Mouse (Mus musculus) stomach, embryonic 15.5 days (tissue): ENCODE measurements around the gene BC051665. TPM values are rescaled to one million over a fixed set of nuclear protein-coding genes. Genes with fewer than 3 reads are reported as not detected.

ENCODE experiments used
- ATAC-seq: fragments of 200-750 bp; cut with Nextera tagmentation; 2 replicates; pipeline ENCODE4 v1.8.0; 2017; ENCODE audit warnings: low read depth, moderate number of reproducible peaks, moderate TSS enrichment; ENCODE audit not compliant: insufficient read depth, low FRiP score
- H3K27ac ChIP-seq: fragments of 300-500 bp; sonication (generic); 2 replicates; pipeline ENCODE4 v1.5.1; 2015; ENCODE audit warnings: mild to moderate bottlenecking, inconsistent platforms
- H3K27me3 ChIP-seq: fragments of 300-500 bp; sonication (generic); replicated peaks from 2 replicates; pipeline ENCODE4 v1.6.1; 2015; ENCODE audit warnings: inconsistent platforms
- H3K36me3 ChIP-seq: fragments of 300-500 bp; sonication (generic); 2 replicates; pipeline ENCODE4 v1.6.1; 2015; ENCODE audit warnings: inconsistent platforms
- H3K4me1 ChIP-seq: fragments of 300-500 bp; sonication (generic); 2 replicates; pipeline ENCODE4 v1.6.1; 2015; ENCODE audit warnings: inconsistent platforms
- H3K4me2 ChIP-seq: fragments of 300-500 bp; sonication (generic); 2 replicates; pipeline ENCODE4 v1.6.1; 2015; ENCODE audit warnings: mild to moderate bottlenecking, inconsistent platforms
- H3K4me3 ChIP-seq: fragments of 300-500 bp; sonication (generic); replicated peaks from 2 replicates; pipeline ENCODE4 v1.5.1; 2015; ENCODE audit warnings: inconsistent platforms
- H3K9ac ChIP-seq: fragments of 300-500 bp; sonication (generic); 2 replicates; pipeline ENCODE4 v1.6.1; 2015; ENCODE audit warnings: inconsistent platforms
- H3K9me3 ChIP-seq: fragments of 300-500 bp; sonication (generic); 2 replicates; pipeline ENCODE4 v1.6.1; 2016; ENCODE audit warnings: inconsistent platforms
- WGBS: fragments of 180-500 bp; shearing (Covaris S2); methylation state at CpG from one replicate; pipeline ENCODE4 v1.1.7; 2015; 5-methylcytosine and 5-hydroxymethylcytosine counted together
- polyA plus RNA-seq: library from polyadenylated mRNA; unstranded; fragments of >200 nt; fragmentation: Nextera tagmentation; extraction: Ambion mirVana; gene quantifications from 2 replicates; pipeline ENCODE4 v1.2.1, GENCODE M21; 2015

The BC051665 gene
- polyA plus RNA-seq, result not detected in 2 replicates

DNA sequence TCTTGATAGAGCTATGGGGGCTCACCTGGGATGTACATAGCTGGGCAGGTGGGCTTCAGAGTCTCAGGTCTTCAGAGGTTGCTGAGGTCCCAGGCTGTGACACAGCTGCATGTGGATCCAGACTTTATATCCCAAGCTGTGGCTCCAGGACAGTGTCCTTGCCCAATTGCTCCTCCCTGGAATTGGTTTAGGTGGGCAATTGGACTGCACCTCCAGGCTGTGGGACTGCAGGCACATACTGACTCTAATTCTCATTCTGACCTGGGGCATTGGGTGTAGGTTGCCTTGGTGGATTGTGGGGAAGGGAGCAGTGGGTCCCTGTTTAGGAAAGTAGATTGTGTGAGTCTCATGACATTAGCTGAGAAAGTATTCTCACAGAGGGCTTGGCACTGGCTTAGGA lies at the start of gene BC051665:
BC051665 (minus strand) TSS at position 101 of the 400 bp plus-strand sequence.
- ATAC-seq, result no peak
- Histone ChIP-seq H3K36me3 (no peaks in the 10 kb centered on the region), H3K9ac (no peak within 1 kb of the TSS), H3K4me2 (no peak within 1 kb of the TSS), H3K27me3 (no peaks in the 10 kb centered on the region), H3K4me1 (no peaks in the 10 kb centered on the region), H3K4me3 (no peak within 1 kb of the TSS), H3K27ac (no peak within 1 kb of the TSS), H3K9me3 (no peaks in the 10 kb centered on the region)

DNA sequence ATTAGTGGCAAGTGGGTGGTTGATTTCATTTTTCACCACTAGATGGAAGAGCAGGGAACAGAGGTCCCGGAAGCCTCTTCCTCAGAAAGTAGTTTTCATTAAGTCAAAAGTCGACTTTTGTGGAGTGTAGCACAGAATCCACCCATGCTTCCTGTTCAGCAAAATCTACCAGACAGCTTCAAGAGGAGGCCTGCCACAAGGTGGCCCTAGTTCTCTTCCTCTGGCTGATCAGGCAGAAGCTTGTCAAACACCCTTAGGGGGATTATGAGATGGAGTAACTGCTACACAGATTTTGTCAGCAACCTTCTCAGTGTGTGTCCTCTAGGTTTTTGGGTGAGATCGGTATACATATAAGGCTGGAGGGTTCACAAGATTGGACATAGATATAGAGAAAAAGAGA lies 39.9 kb upstream of the BC051665 start:
- Histone ChIP-seq H3K27me3 (no peaks in the 10 kb centered on the region), H3K36me3 (no peaks in the 10 kb centered on the region), H3K4me3 (no peak overlapping the region), H3K9me3 (no peaks in the 10 kb centered on the region), H3K4me1 (no peaks in the 10 kb centered on the region), H3K9ac (no peak overlapping the region), H3K4me2 (no peak overlapping the region), H3K27ac (no peak overlapping the region)
- no peak for ATAC-seq
- WGBS, result 47% methylated on average over 3 of the region's 3 CpGs

DNA sequence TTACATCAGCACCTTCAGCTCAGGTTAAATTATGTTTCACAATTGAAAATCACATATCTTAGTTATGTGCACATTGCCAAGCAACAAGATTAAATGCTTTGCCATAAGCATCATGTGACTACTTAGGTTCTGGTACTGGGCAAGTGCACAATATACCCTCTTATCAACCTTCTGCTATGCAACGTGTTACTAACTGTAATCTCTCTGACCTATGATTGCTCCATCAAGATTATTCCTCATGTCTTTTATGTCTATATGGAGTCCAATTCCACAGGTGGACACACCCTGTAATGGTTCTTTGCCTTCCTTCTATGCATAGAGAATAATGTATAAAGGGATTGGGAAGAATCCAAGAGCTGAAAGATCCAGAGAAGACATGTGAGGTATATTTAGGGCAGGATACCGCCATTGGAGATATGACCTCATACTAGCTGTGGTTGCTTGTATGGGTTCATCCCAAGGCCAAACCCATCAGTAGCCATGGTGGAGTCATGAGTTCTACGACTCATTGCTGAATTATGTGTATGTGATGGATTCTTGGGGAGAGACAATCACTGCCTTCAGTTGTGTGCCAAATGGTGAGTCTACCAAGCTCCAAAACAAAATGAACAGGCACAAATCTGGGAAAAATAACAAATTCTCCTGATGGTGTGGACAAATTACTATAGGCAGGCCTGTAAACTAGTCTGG lies 34.5 kb upstream of the BC051665 start:
- no peak overlapping the region for H3K4me2 ChIP-seq
- no peak overlapping the region for H3K27ac ChIP-seq
- 59% methylated on average over 3 of the region's 3 CpGs for WGBS
- no peaks in the 10 kb centered on the region for H3K36me3 ChIP-seq
- no peak overlapping the region for H3K4me3 ChIP-seq
- H3K9ac ChIP-seq, result no peak overlapping the region
- H3K9me3 ChIP-seq, result no peaks in the 10 kb centered on the region
- no peaks in the 10 kb centered on the region for H3K4me1 ChIP-seq
- no peak for ATAC-seq
- H3K27me3 ChIP-seq, result no peaks in the 10 kb centered on the region

DNA sequence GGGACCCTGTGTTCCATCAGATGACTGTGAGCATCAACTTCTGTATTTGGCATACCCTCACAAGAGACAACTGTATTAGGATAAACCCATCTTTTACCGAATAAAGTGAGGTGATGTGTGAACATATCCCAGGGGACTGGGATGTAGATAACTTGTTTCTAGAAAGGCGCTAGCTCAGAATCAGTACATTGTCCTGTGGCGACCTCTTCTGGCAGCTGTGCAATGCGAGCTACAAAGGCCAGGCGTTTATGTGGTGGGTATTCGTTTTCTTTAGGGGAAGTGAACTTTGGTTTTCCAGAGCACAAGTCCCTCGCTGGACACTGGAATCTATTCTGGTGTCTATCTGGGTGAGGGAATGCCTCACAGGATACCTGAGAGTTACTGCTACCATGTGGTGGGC lies 33.3 kb upstream of the BC051665 start:
- no peak overlapping the region for H3K27ac ChIP-seq
- WGBS, result 9% methylated on average over 7 of the region's 7 CpGs
- H3K4me2 ChIP-seq, result no peak overlapping the region
- no peak overlapping the region for H3K4me3 ChIP-seq
- ATAC-seq, result no peak
- no peaks in the 10 kb centered on the region for H3K4me1 ChIP-seq
- H3K36me3 ChIP-seq, result no peaks in the 10 kb centered on the region
- H3K27me3 ChIP-seq, result no peaks in the 10 kb centered on the region
- H3K9ac ChIP-seq, result no peak overlapping the region
- no peaks in the 10 kb centered on the region for H3K9me3 ChIP-seq

DNA sequence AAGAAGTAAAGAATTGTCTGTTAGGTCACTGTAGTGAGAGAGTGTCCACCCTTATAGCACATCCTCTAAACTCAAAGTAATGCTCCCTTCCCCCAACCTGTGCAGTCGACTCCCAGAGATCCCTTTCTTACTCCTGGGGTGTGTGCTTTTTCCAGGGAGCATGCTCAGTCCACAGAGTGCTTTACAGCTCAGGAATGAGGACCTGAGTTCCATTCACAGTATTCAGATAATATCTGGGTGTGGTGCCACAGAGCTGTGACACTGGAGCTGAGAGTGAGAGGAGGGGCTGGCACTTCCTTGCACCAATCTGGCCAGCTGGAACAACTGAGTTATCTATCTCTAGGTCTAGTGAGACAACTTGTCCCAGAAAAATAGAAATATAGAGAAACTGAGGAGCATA lies 27.6 kb upstream of the BC051665 start:
- no peak overlapping the region for H3K4me2 ChIP-seq
- H3K9ac ChIP-seq, result no peak overlapping the region
- H3K9me3 ChIP-seq, result no peaks in the 10 kb centered on the region
- H3K36me3 ChIP-seq, result no peaks in the 10 kb centered on the region
- H3K4me1 ChIP-seq, result no peaks in the 10 kb centered on the region
- WGBS, result 45% methylated on average over 1 of the region's 1 CpGs
- no peak overlapping the region for H3K4me3 ChIP-seq
- no peaks in the 10 kb centered on the region for H3K27me3 ChIP-seq
- no peak overlapping the region for H3K27ac ChIP-seq
- no peak for ATAC-seq

DNA sequence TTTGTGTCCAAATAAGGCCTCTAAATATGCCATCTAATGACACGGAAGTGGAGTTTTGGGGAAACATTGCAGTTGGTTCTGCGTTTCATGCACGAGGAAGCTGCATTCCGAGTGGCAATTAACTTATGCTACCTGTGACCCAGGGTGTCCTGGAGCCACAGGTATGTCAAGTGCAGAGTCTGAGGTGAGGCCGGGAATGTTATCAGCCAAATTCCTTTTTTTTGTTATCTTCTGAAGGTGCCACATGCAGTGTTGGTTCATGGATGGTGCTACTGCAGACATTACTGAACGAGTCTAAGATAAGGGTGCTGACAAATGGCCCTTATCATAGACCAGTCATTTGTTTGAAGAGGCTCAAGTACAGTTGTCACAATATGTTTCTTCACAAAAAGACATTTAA lies 26.6 kb upstream of the BC051665 start:
- H3K4me1 ChIP-seq, result no peaks in the 10 kb centered on the region
- no peak for ATAC-seq
- H3K27ac ChIP-seq, result no peak overlapping the region
- no peak overlapping the region for H3K4me2 ChIP-seq
- WGBS, result 68% methylated on average over 6 of the region's 6 CpGs
- H3K36me3 ChIP-seq, result no peaks in the 10 kb centered on the region
- H3K9me3 ChIP-seq, result no peaks in the 10 kb centered on the region
- no peak overlapping the region for H3K9ac ChIP-seq
- no peaks in the 10 kb centered on the region for H3K27me3 ChIP-seq
- H3K4me3 ChIP-seq, result no peak overlapping the region

DNA sequence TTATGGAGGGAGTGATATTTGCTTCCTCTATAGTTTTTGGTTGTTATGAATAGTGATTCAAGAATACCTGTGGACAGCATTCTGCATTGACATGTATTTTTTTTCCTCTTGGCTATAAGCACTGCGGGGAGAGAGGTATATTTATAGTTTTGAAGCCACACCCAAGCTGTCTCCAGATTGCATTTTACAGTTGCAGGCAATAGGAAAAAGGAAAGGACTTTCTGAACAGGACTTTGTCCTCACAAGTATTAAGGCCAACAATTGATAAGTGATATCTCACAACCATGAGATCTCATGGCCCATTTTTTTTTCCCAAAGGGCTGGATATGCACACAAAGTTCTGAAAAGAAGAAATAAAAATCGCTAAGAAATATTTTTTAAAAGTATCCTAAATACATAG lies 23.5 kb upstream of the BC051665 start:
- 69% methylated on average over 2 of the region's 2 CpGs for WGBS
- Histone ChIP-seq H3K27me3 (no peaks in the 10 kb centered on the region), H3K27ac (no peak overlapping the region), H3K4me1 (no peaks in the 10 kb centered on the region), H3K4me3 (no peak overlapping the region), H3K9ac (no peak overlapping the region), H3K9me3 (no peaks in the 10 kb centered on the region), H3K4me2 (no peak overlapping the region), H3K36me3 (no peaks in the 10 kb centered on the region)
- ATAC-seq, result no peak

DNA sequence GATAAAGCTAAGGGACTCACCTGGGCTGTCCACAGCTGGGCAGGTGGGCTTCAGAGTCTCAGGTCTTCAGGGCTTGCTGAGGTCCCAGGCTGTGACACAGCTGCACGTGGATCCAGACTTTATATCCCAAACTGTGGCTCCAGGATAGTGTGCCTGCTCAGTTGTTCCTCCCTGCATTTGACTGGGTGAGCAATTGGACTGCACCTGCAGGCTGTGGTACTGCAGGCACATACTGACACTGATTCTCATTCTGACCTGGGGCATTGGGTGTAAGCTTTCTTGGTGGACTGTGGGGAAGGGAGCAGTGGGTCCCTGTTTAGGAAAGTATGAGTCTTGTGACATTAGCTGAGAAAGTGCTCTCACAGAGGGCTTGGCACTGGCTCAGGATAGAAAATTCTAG lies 16.6 kb upstream of the BC051665 start, which contains the start of gene Ctsll3:
Ctsll3 (minus strand) TSS at position 101 of the 400 bp plus-strand sequence.
- Histone ChIP-seq H3K9ac (no peak within 1 kb of the TSS), H3K4me2 (no peak within 1 kb of the TSS), H3K27ac (no peak within 1 kb of the TSS), H3K4me1 (no peaks in the 10 kb centered on the region), H3K27me3 (no peaks in the 10 kb centered on the region), H3K4me3 (no peak within 1 kb of the TSS), H3K36me3 (no peaks in the 10 kb centered on the region), H3K9me3 (no peaks in the 10 kb centered on the region)
- WGBS, result 74% methylated on average over 1 of the region's 1 CpGs
- no peak for ATAC-seq

- WGBS, result 79% methylated on average over 1 of the region's 1 CpGs
- Histone ChIP-seq H3K27me3 (no peaks in the 10 kb centered on the region), H3K27ac (no peak overlapping the region), H3K9ac (no peak overlapping the region), H3K4me1 (no peaks in the 10 kb centered on the region), H3K9me3 (no peaks in the 10 kb centered on the region), H3K36me3 (no peaks in the 10 kb centered on the region), H3K4me2 (no peak overlapping the region), H3K4me3 (no peak overlapping the region)
- no peak for ATAC-seq
These were observed 3.3 kb upstream of the BC051665 start for GRCm38 (mm10) chr13:60789466-60789865.

GRCm38 (mm10) chr13:60783301-60783700 lies 2.9 kb downstream of the BC051665 start:
- no peak for ATAC-seq
- Histone ChIP-seq H3K27me3 (no peaks in the 10 kb centered on the region), H3K9ac (no peak overlapping the region), H3K4me1 (no peaks in the 10 kb centered on the region), H3K9me3 (no peaks in the 10 kb centered on the region), H3K27ac (no peak overlapping the region), H3K4me2 (no peak overlapping the region), H3K36me3 (no peaks in the 10 kb centered on the region), H3K4me3 (no peak overlapping the region)
- WGBS, result 87% methylated on average over 7 of the region's 7 CpGs

- Histone ChIP-seq H3K4me1 (no peaks in the 10 kb centered on the region), H3K27ac (no peak overlapping the region), H3K36me3 (no peaks in the 10 kb centered on the region), H3K4me3 (no peak overlapping the region), H3K9me3 (no peaks in the 10 kb centered on the region), H3K27me3 (no peaks in the 10 kb centered on the region), H3K4me2 (no peak overlapping the region), H3K9ac (no peak overlapping the region)
- WGBS, result 75% methylated on average over 3 of the region's 3 CpGs
- no peak for ATAC-seq
These were observed 5.6 kb downstream of the BC051665 start for GRCm38 (mm10) chr13:60780534-60780933.

DNA sequence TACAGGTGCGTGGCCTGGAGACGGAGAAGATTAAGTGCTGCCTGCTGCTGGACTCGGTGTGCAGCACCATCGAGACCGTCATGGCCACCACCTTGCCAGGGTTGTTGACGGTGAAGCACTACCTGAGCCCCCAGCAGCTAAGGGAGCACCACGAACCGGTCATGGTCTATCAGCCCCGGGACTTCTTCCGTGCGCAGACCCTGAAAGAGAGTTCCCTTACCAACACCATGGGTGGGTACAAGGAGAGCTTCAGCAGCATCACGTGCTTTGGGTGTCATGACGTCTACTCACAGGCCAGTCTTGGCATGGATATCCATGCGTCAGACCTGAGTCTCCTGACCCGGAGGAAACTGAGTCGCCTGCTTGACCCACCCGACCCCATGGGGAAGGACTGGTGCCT lies 25.0 kb downstream of the BC051665 start:
- no peak for ATAC-seq
- Histone ChIP-seq H3K27ac (no peak overlapping the region), H3K4me3 (no peak overlapping the region), H3K36me3 (0 out of 2 replicates have a peak, but pooled peaks cover 4% of the 10 kb centered on the region), H3K4me1 (no peaks in the 10 kb centered on the region), H3K27me3 (no peaks in the 10 kb centered on the region), H3K9ac (no peak overlapping the region), H3K4me2 (no peak overlapping the region), H3K9me3 (no peaks in the 10 kb centered on the region)
- 95% methylated on average over 17 of the region's 17 CpGs for WGBS

- H3K9me3 ChIP-seq, result no peaks in the 10 kb centered on the region
- H3K4me1 ChIP-seq, result no peaks in the 10 kb centered on the region
- H3K4me3 ChIP-seq, result no peak overlapping the region
- H3K27me3 ChIP-seq, result no peaks in the 10 kb centered on the region
- no peak overlapping the region for H3K27ac ChIP-seq
- no peak for ATAC-seq
- WGBS, result 85% methylated on average over 12 of the region's 12 CpGs
- no peak overlapping the region for H3K9ac ChIP-seq
- H3K4me2 ChIP-seq, result no peak overlapping the region
- H3K36me3 ChIP-seq, result 0 out of 2 replicates have a peak, but pooled peaks cover 4% of the 10 kb centered on the region
These were observed 25.8 kb downstream of the BC051665 start for GRCm38 (mm10) chr13:60760392-60760791.
